In the genomic region with DNA sequence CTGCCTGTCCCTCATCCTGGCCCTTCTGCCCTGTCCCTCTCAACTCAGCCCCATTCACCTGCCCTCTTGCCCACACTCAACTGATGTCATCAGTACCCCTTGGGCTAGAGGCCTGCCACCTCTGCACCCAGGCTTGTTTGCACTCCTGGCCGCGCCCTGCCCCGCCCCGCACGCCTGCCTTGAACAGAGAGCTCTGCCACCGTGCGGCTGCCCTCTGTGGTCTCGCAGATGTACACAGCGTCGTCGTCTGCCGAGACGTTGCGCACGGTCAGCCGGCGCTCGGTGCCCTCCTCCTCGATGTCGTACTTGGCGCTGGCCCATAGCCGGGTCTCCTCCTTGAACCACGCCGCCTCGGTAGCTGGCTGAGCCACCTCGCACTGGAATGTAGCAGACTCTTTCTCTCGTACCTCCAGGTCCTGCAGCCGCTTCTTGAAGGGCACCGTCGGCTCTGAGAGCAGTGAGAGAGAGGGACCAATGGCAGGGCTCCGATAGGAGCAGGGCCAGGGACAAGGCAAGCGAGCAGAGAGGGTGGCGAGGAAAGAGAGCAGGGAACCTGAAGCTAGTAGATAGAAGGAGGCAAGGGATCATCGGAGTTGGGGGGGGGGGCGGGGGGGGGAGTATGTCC, we compare ENCODE assay signal across 9 mouse cellular contexts. TPM values are rescaled to one million over a fixed set of nuclear protein-coding genes. Genes with fewer than 3 reads are reported as not detected.
DNase-seq lines count a peak whose midpoint lies in the region; ATAC-seq lines count a peak whose summit lies in the region.
"Had no signal": no experiment of that assay in that cellular context is flagged by ENCODE, and none has a peak within 500 bp of the region (broad histone marks: within the 10 kb centered on the region; RNA-seq: fewer than 3 reads in every experiment).

No protein-coding gene starts in this region.

- H3K27me3 ChIP-seq in kidney, embryonic 14.5 days (ENCODE audit: control insufficient read depth, insufficient read depth, low read length): peaks cover 54% of the 10 kb centered on the region
- peaks cover 57% of the 10 kb centered on the region for H3K27me3 ChIP-seq in embryonic facial prominence, embryonic 14.5 days (replicated peaks; ENCODE audit: control insufficient read depth, insufficient read depth, low read length)
- H3K27me3 ChIP-seq in intestine, embryonic 16.5 days (replicated peaks; ENCODE audit: control insufficient read depth, insufficient read depth, low read length): peaks cover 48% of the 10 kb centered on the region
- H3K27me3 ChIP-seq in midbrain, embryonic 15.5 days (replicated peaks): peaks cover 56% of the 10 kb centered on the region

- H3K36me3 ChIP-seq in kidney, embryonic 14.5 days (ENCODE audit: control insufficient read depth, insufficient read depth, low read length): no peaks in the 10 kb centered on the region
- no peaks in the 10 kb centered on the region for H3K36me3 ChIP-seq in embryonic facial prominence, embryonic 14.5 days (ENCODE audit: control insufficient read depth, insufficient read depth, low read length)
- no peaks in the 10 kb centered on the region for H3K36me3 ChIP-seq in intestine, embryonic 16.5 days (ENCODE audit: control insufficient read depth, insufficient read depth, low read length)
- H3K36me3 ChIP-seq in midbrain, embryonic 15.5 days (replicated peaks): no peaks in the 10 kb centered on the region
- H3K36me3 ChIP-seq: G1E had no signal

- H3K4me1 ChIP-seq in kidney, embryonic 14.5 days (ENCODE audit: control insufficient read depth, insufficient read depth, low read length): peaks cover 9% of the 10 kb centered on the region
- no peaks in the 10 kb centered on the region for H3K4me1 ChIP-seq in embryonic facial prominence, embryonic 14.5 days (ENCODE audit: control insufficient read depth, insufficient read depth, low read length)
- peaks cover 4% of the 10 kb centered on the region; the same call in 1 of the 2 replicates for H3K4me1 ChIP-seq in intestine, embryonic 16.5 days (ENCODE audit: control insufficient read depth, insufficient read depth, low read length)
- H3K4me1 ChIP-seq in midbrain, embryonic 15.5 days: peaks cover 9% of the 10 kb centered on the region; the same call in 1 of the 2 replicates

- H3K27ac ChIP-seq in kidney, embryonic 14.5 days (ENCODE audit: low read depth, low read length): no peak overlapping the region
- H3K27ac ChIP-seq in embryonic facial prominence, embryonic 14.5 days (replicated peaks; ENCODE audit: low read depth, low read length): no peak overlapping the region
- H3K27ac ChIP-seq in intestine, embryonic 16.5 days (ENCODE audit: low read length): no peak overlapping the region
- H3K27ac ChIP-seq in midbrain, embryonic 15.5 days: no peak overlapping the region

- no peak for DNase-seq in kidney, adult 11 months
- no peak for DNase-seq in embryonic facial prominence, embryonic 14.5 days (ENCODE audit: low spot score)
- no peak for DNase-seq in layer of hippocampus, adult 18-20 months (ENCODE audit: low spot score in 2 of 2)
- no peak for DNase-seq in layer of hippocampus, adult 9-10 months (ENCODE audit: low spot score)

- H3K4me3 ChIP-seq in kidney, embryonic 14.5 days (ENCODE audit: low read length): no peak overlapping the region
- 0 out of 2 replicates have a peak overlapping the region, but pooled peaks have one; percentile 11 for H3K4me3 ChIP-seq in embryonic facial prominence, embryonic 14.5 days (ENCODE audit: low read depth, low read length)
- peak overlapping the region; percentile 22 for H3K4me3 ChIP-seq in intestine, embryonic 16.5 days (ENCODE audit: low read length)
- H3K4me3 ChIP-seq in midbrain, embryonic 15.5 days: peak overlapping the region; percentile 8

- WGBS in kidney, embryonic 14.5 days: 7% methylated on average over 35 of the region's 35 CpGs
- WGBS in embryonic facial prominence, embryonic 14.5 days: 3% methylated on average over 33 of the region's 35 CpGs
- 7% methylated on average over 35 of the region's 35 CpGs for WGBS in intestine, embryonic 16.5 days
- 8% methylated on average over 34 of the region's 35 CpGs for WGBS in midbrain, embryonic 15.5 days

- H3K9me3 ChIP-seq in kidney, embryonic 14.5 days (ENCODE audit: control insufficient read depth, low read length): no peaks in the 10 kb centered on the region
- no peaks in the 10 kb centered on the region for H3K9me3 ChIP-seq in embryonic facial prominence, embryonic 14.5 days (ENCODE audit: control insufficient read depth, low read length)
- H3K9me3 ChIP-seq in intestine, embryonic 16.5 days (ENCODE audit: control insufficient read depth, low read length): no peaks in the 10 kb centered on the region
- no peaks in the 10 kb centered on the region for H3K9me3 ChIP-seq in midbrain, embryonic 15.5 days

- peak overlapping the region; percentile 19; the same call in 1 of the 2 replicates for H3K4me2 ChIP-seq in kidney, embryonic 14.5 days (replicated peaks; ENCODE audit: low read depth, low read length)
- 0 out of 2 replicates have a peak overlapping the region, but pooled peaks have one; percentile 23 for H3K4me2 ChIP-seq in embryonic facial prominence, embryonic 14.5 days (ENCODE audit: low read depth, low read length)
- H3K4me2 ChIP-seq in intestine, embryonic 16.5 days (ENCODE audit: low read depth, low read length): peak overlapping the region; percentile 39
- peak overlapping the region; percentile 24 for H3K4me2 ChIP-seq in midbrain, embryonic 15.5 days

- H3K9ac ChIP-seq in kidney, embryonic 14.5 days (ENCODE audit: low read depth, low read length): no peak overlapping the region
- H3K9ac ChIP-seq in embryonic facial prominence, embryonic 14.5 days (ENCODE audit: low read depth, low read length): no peak overlapping the region
- H3K9ac ChIP-seq in intestine, embryonic 16.5 days (ENCODE audit: low read depth, low read length): no peak overlapping the region
- no peak overlapping the region for H3K9ac ChIP-seq in midbrain, embryonic 15.5 days

- ATAC-seq in kidney, embryonic 14.5 days (ENCODE audit: low FRiP score, low TSS enrichment): 0 out of 2 replicates have a peak, but pooled peaks have one; percentile 21
- ATAC-seq in embryonic facial prominence, embryonic 14.5 days (ENCODE audit: low read depth): no peak
- ATAC-seq in intestine, embryonic 16.5 days: peak; percentile 85
- ATAC-seq in midbrain, embryonic 15.5 days (replicated peaks): 0 out of 2 replicates have a peak, but pooled peaks have one; percentile 45
- no peak for ATAC-seq in activated CD4-positive, CD25-positive, alpha-beta regulatory T cell, adult 4 months

RNA-seq across cellular contexts. Expression of gene Obscn, which starts 1.7 kb away (rescaled TPM):
- 0.33 and 0.51 TPM in 2 replicates for polyA plus RNA-seq in kidney, embryonic 14.5 days (2014; fragmentation: Nextera tagmentation; extraction: Ambion mirVana)
- polyA plus RNA-seq in embryonic facial prominence, embryonic 14.5 days (2014; fragmentation: Nextera tagmentation; extraction: Ambion mirVana): 7.9 and 9.2 TPM in 2 replicates
- 0.89 and 1.0 TPM in 2 replicates for polyA plus RNA-seq in intestine, embryonic 16.5 days (2015; fragmentation: Nextera tagmentation; extraction: Ambion mirVana)
- 0.28 and 0.38 TPM in 2 replicates for polyA plus RNA-seq in midbrain, embryonic 15.5 days (2015; fragmentation: Nextera tagmentation; extraction: Ambion mirVana)
- 1 to 10 TPM in 1 of 2 experiments, under 1 TPM in 1; 0.91 to 1.7 TPM for total RNA-seq in layer of hippocampus, adult 18-20 months (2021)
- not detected for polyA plus RNA-seq in activated CD4-positive, CD25-positive, alpha-beta regulatory T cell, adult 4 months (2017; shearing (Covaris generic))

RNA-seq across cellular contexts. Expression of gene Iba57, which starts 29.1 kb away (rescaled TPM):
- polyA plus RNA-seq in kidney, embryonic 14.5 days (2014; fragmentation: Nextera tagmentation; extraction: Ambion mirVana): 2.3 and 3.6 TPM in 2 replicates
- polyA plus RNA-seq in embryonic facial prominence, embryonic 14.5 days (2014; fragmentation: Nextera tagmentation; extraction: Ambion mirVana): 2.5 and 3.1 TPM in 2 replicates
- 7.4 and 7.7 TPM in 2 replicates for polyA plus RNA-seq in intestine, embryonic 16.5 days (2015; fragmentation: Nextera tagmentation; extraction: Ambion mirVana)
- 7.2 and 8.7 TPM in 2 replicates for polyA plus RNA-seq in midbrain, embryonic 15.5 days (2015; fragmentation: Nextera tagmentation; extraction: Ambion mirVana)
- 1 to 10 TPM; 6.7 TPM for total RNA-seq in layer of hippocampus, adult 18-20 months (2021)
- polyA plus RNA-seq in activated CD4-positive, CD25-positive, alpha-beta regulatory T cell, adult 4 months (2017; shearing (Covaris generic)): 1 to 10 TPM; 1.3 to 1.8 TPM

RNA-seq across cellular contexts. Expression of gene Gjc2, which starts 48.5 kb away (rescaled TPM):
- polyA plus RNA-seq in kidney, embryonic 14.5 days (2014; fragmentation: Nextera tagmentation; extraction: Ambion mirVana): 0.11 and 0.28 TPM in 2 replicates
- polyA plus RNA-seq in embryonic facial prominence, embryonic 14.5 days (2014; fragmentation: Nextera tagmentation; extraction: Ambion mirVana): 0.29 and 0.60 TPM in 2 replicates
- polyA plus RNA-seq in intestine, embryonic 16.5 days (2015; fragmentation: Nextera tagmentation; extraction: Ambion mirVana): 0.81 and 1.4 TPM in 2 replicates
- 0.13 and 0.28 TPM in 2 replicates for polyA plus RNA-seq in midbrain, embryonic 15.5 days (2015; fragmentation: Nextera tagmentation; extraction: Ambion mirVana)
- total RNA-seq in layer of hippocampus, adult 18-20 months (2021): 10 to 100 TPM; 11.9 to 13.6 TPM
- polyA plus RNA-seq in activated CD4-positive, CD25-positive, alpha-beta regulatory T cell, adult 4 months (2017; shearing (Covaris generic)): not detected
- total RNA-seq: G1E had no signal
- polyA plus RNA-seq: G1E had no signal

RNA-seq across cellular contexts. Expression of gene Guk1, which starts 57.5 kb away (rescaled TPM):
- 132 and 149 TPM in 2 replicates for polyA plus RNA-seq in kidney, embryonic 14.5 days (2014; fragmentation: Nextera tagmentation; extraction: Ambion mirVana)
- polyA plus RNA-seq in embryonic facial prominence, embryonic 14.5 days (2014; fragmentation: Nextera tagmentation; extraction: Ambion mirVana): 114 and 126 TPM in 2 replicates
- polyA plus RNA-seq in intestine, embryonic 16.5 days (2015; fragmentation: Nextera tagmentation; extraction: Ambion mirVana): 114 and 115 TPM in 2 replicates
- polyA plus RNA-seq in midbrain, embryonic 15.5 days (2015; fragmentation: Nextera tagmentation; extraction: Ambion mirVana): 232 and 257 TPM in 2 replicates
- 100 to 1,000 TPM; 148 to 152 TPM for total RNA-seq in layer of hippocampus, adult 18-20 months (2021)
- polyA plus RNA-seq in activated CD4-positive, CD25-positive, alpha-beta regulatory T cell, adult 4 months (2017; shearing (Covaris generic)): 10 to 100 TPM; 60.2 to 63.5 TPM

Comparison
In these comparisons a context has a peak if more than half of its experiments do, and no peak if none do; other contexts are left out.
1. ATAC-seq: peak in kidney, embryonic 14.5 days (single experiment), intestine, embryonic 16.5 days (single experiment) and midbrain, embryonic 15.5 days (single experiment); none in embryonic facial prominence, embryonic 14.5 days (single experiment) and activated CD4-positive, CD25-positive, alpha-beta regulatory T cell, adult 4 months (single experiment).
2. Peak in every context shown above with its lines, with median percentiles within 50 percentile points of each other: H3K4me2 ChIP-seq.